Mouse (Mus musculus) brain, embryonic 14.5 days (tissue): ENCODE results near the gene Nup188.

Experiments used
- CTCF ChIP-seq: fragments of 200-500 bp; IDR thresholded peaks from 2 replicates; pipeline ENCODE4 v1.5.1; 2012; ENCODE audit warnings: inconsistent platforms, mild to moderate bottlenecking, moderate library complexity, borderline replicate concordance; ENCODE audit not compliant: insufficient read depth, insufficient read length; ENCODE audit errors: extremely low read depth
- POLR2A ChIP-seq: fragments of 200-500 bp; IDR thresholded peaks from 2 replicates; pipeline ENCODE4 v1.6.1; 2012; ENCODE audit warnings: mild to moderate bottlenecking, inconsistent platforms, borderline replicate concordance; ENCODE audit not compliant: poor library complexity, insufficient read depth, insufficient read length, severe bottlenecking; ENCODE audit errors: extremely low read depth

DNA sequence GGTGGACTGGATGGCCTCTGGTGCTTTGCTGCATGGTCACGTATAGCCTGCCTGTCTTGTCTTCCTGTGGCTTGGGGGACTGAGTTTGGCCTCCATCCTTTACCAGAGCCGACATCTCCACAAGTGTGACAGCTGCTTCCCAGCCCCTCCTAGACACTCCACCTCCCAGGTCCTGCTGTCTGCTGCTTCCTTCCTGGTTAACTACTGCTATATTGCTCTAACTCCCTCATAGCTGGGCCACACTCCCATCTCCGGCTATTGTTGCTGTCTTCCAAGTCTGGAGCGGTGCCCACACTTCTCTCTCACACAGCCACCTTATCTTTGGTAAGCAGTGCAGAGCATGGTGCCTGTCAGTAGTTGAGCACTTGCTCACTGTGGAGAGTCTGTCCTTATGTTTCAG, 46.4 kb upstream of the Nup188 start:
- TF ChIP-seq CTCF (no peak), POLR2A (no peak)
